Mouse (Mus musculus) small intestine, adult 2 months (tissue): ENCODE results near the gene Atp13a3.

ENCODE experiments used
- CTCF ChIP-seq: fragments of 200-500 bp; IDR thresholded peaks from 2 replicates; pipeline ENCODE4 v1.5.1; 2012; ENCODE audit warnings: low read depth, mild to moderate bottlenecking, control low read depth, inconsistent platforms, low read length, moderate library complexity, mixed read lengths; ENCODE audit not compliant: insufficient replicate concordance, insufficient read length; ENCODE audit errors: extremely low read depth
- POLR2A ChIP-seq: fragments of 200-500 bp; IDR thresholded peaks from 2 replicates; pipeline ENCODE4 v1.6.1; 2012; ENCODE audit warnings: low read depth, mild to moderate bottlenecking, control low read depth, inconsistent platforms, low read length, moderate library complexity

GRCm38 (mm10) chr16:30447642-30448041 is 41.9 kb upstream of the Atp13a3 start:
- TF ChIP-seq POLR2A = no peak
- TF ChIP-seq CTCF = no peak
